Mouse (Mus musculus) liver, postnatal 0 days (tissue): ENCODE measurements around the gene H2-DMa. TPM values are rescaled to one million over a fixed set of nuclear protein-coding genes. Genes with fewer than 3 reads are reported as not detected.

Source experiments
- ATAC-seq: fragments of 200-750 bp; cut with Nextera tagmentation; 2 replicates; pipeline ENCODE4 v1.8.0; 2017; ENCODE audit warnings: mild to moderate bottlenecking, moderate library complexity
- DNase-seq: peaks from one replicate; pipeline ENCODE4 v3.0.0-alpha.2; 2016
- H3K27ac ChIP-seq: fragments of 300-500 bp; sonication (generic); 2 replicates; pipeline ENCODE4 v1.5.1; 2014; ENCODE audit warnings: antibody characterized with exemption, moderate library complexity, mild to moderate bottlenecking, low read depth
- H3K27me3 ChIP-seq: fragments of 300-500 bp; sonication (generic); 2 replicates; pipeline ENCODE4 v1.6.1; 2014; ENCODE audit warnings: low read length, control low read depth, mixed read lengths; ENCODE audit not compliant: insufficient read depth
- H3K36me3 ChIP-seq: fragments of 300-500 bp; sonication (generic); replicated peaks from 2 replicates; pipeline ENCODE4 v1.6.1; 2014; ENCODE audit warnings: mild to moderate bottlenecking, control low read depth, low read length, moderate library complexity, mixed read lengths; ENCODE audit not compliant: insufficient read depth
- H3K4me1 ChIP-seq: fragments of 300-500 bp; sonication (generic); 2 replicates; pipeline ENCODE4 v1.6.1; 2014; ENCODE audit warnings: antibody characterized with exemption, mild to moderate bottlenecking, control low read depth; ENCODE audit not compliant: insufficient read depth
- H3K4me2 ChIP-seq: fragments of 300-500 bp; sonication (generic); 2 replicates; pipeline ENCODE4 v1.6.1; 2014; ENCODE audit warnings: low read depth, mild to moderate bottlenecking, low read length, moderate library complexity, mixed read lengths
- H3K4me3 ChIP-seq: fragments of 300-500 bp; sonication (generic); 2 replicates; pipeline ENCODE4 v1.5.1; 2014; ENCODE audit warnings: low read depth, low read length
- H3K9ac ChIP-seq: fragments of 300-500 bp; sonication (generic); replicated peaks from 2 replicates; pipeline ENCODE4 v1.6.1; 2014; ENCODE audit warnings: mild to moderate bottlenecking, moderate library complexity
- H3K9me3 ChIP-seq: fragments of 300-500 bp; sonication (generic); 2 replicates; pipeline ENCODE4 v1.6.1; 2016; ENCODE audit warnings: mild to moderate bottlenecking, control low read depth, low read length, mixed read lengths
- CTCF ChIP-seq: sonication (generic); IDR thresholded peaks from 2 replicates; pipeline ENCODE4 v1.5.1; 2016; ENCODE audit warnings: antibody characterized with exemption, low read depth
- EP300 ChIP-seq: IDR thresholded peaks from 2 replicates; pipeline ENCODE4 v1.6.1; 2016; ENCODE audit warnings: antibody characterized with exemption, low read depth, mild to moderate bottlenecking
- WGBS: fragments of 180-500 bp; shearing (Covaris S2); extraction: QIAGEN DNeasy Blood & Tissue Kit; methylation state at CpG from one replicate; pipeline ENCODE4 v1.1.7; 2014; ENCODE audit not compliant: insufficient replicate concordance; 5-methylcytosine and 5-hydroxymethylcytosine counted together
- polyA plus RNA-seq: library from polyadenylated mRNA; unstranded; fragments of >200 nt; fragmentation: Nextera tagmentation; extraction: Ambion mirVana; gene quantifications from 2 replicates; pipeline ENCODE4 v1.2.1, GENCODE M21; 2015

Gene H2-DMa
- polyA plus RNA-seq, 1 experiment from 2014 or later: 11.9 TPM

GRCm38 (mm10) chr17:34101185-34101584, 18.2 kb upstream of the H2-DMa start:
- H3K9me3 ChIP-seq: no peaks in the 10 kb centered on the region
- H3K27ac ChIP-seq: peak overlapping the region; percentile 85
- no peak overlapping the region for H3K4me3 ChIP-seq
- TF ChIP-seq EP300 (no peak), CTCF (no peak)
- no peak overlapping the region for H3K9ac ChIP-seq
- peak overlapping the region; percentile 68; the same call in 1 of the 2 replicates for H3K4me2 ChIP-seq
- 23% methylated on average over 5 of the region's 5 CpGs for WGBS
- DNase-seq: no peak
- H3K27me3 ChIP-seq: no peaks in the 10 kb centered on the region; the same call in 1 of the 2 replicates
- H3K36me3 ChIP-seq: no peaks in the 10 kb centered on the region
- peak; percentile 11; the same call in 1 of the 2 replicates for ATAC-seq
- peaks cover 13% of the 10 kb centered on the region for H3K4me1 ChIP-seq

DNA sequence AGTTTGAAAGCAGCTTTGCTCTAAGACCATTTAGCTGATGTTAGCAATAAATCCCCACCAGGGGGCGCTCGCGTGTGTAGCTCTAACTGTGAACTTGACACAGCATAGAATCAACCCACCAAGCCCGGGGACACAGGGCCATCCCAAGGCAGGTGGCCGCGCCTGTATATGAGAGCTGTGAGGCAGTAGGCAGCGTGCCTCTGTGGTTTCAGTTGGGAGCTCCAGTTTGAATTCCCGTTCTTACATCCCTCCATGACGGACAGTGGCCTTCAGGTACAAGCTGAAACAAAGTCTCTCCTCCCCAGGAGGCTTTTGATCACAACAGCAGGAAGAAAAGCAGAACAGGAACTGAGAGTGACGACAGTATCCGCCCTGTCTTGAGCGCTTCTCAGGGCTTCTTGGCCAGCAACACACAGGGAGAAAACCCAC, 17.7 kb upstream of the H2-DMa start:
- Histone ChIP-seq H3K27me3 (no peaks in the 10 kb centered on the region; the same call in 1 of the 2 replicates), H3K36me3 (no peaks in the 10 kb centered on the region), H3K9ac (no peak overlapping the region; the same call in 1 of the 2 replicates), H3K9me3 (no peaks in the 10 kb centered on the region), H3K4me3 (peak overlapping the region; percentile 42), H3K4me2 (peak overlapping the region; percentile 68), H3K27ac (peak overlapping the region; percentile 85), H3K4me1 (peaks cover 13% of the 10 kb centered on the region)
- 2% methylated on average over 12 of the region's 12 CpGs for WGBS
- peak; percentile 95 for DNase-seq
- ATAC-seq: peak; percentile 86
- TF ChIP-seq CTCF (peak; percentile 94), EP300 (no peak)

GRCm38 (mm10) chr17:34102831-34103230, 16.5 kb upstream of the H2-DMa start:
- peaks cover 13% of the 10 kb centered on the region for H3K4me1 ChIP-seq
- no peak overlapping the region for H3K4me3 ChIP-seq
- no peaks in the 10 kb centered on the region for H3K36me3 ChIP-seq
- peak overlapping the region; percentile 85 for H3K27ac ChIP-seq
- H3K27me3 ChIP-seq: no peaks in the 10 kb centered on the region; the same call in 1 of the 2 replicates
- H3K4me2 ChIP-seq: no peak overlapping the region
- TF ChIP-seq EP300 (no peak), CTCF (no peak)
- DNase-seq (no peak), ATAC-seq (no peak)
- no peaks in the 10 kb centered on the region for H3K9me3 ChIP-seq
- WGBS: 56% methylated on average over 6 of the region's 6 CpGs
- H3K9ac ChIP-seq: no peak overlapping the region

- Histone ChIP-seq H3K27me3 (no peaks in the 10 kb centered on the region; the same call in 1 of the 2 replicates), H3K4me3 (no peak overlapping the region), H3K9ac (no peak overlapping the region), H3K4me1 (peaks cover 13% of the 10 kb centered on the region), H3K27ac (no peak overlapping the region), H3K4me2 (no peak overlapping the region), H3K36me3 (0 out of 2 replicates have a peak, but pooled peaks cover 5% of the 10 kb centered on the region), H3K9me3 (no peaks in the 10 kb centered on the region)
- ATAC-seq (no peak), DNase-seq (no peak)
- TF ChIP-seq EP300: no peak
- no peak for TF ChIP-seq CTCF
- 80% methylated on average over 9 of the region's 9 CpGs for WGBS
Observed at GRCm38 (mm10) chr17:34104804-34105203, 14.5 kb upstream of the H2-DMa start.

GRCm38 (mm10) chr17:34106555-34106954, 12.8 kb upstream of the H2-DMa start:
- Histone ChIP-seq H3K9ac (no peak overlapping the region), H3K4me1 (peaks cover 13% of the 10 kb centered on the region), H3K36me3 (peaks cover 20% of the 10 kb centered on the region), H3K4me3 (no peak overlapping the region), H3K9me3 (no peaks in the 10 kb centered on the region), H3K27me3 (no peaks in the 10 kb centered on the region), H3K27ac (no peak overlapping the region), H3K4me2 (no peak overlapping the region)
- no peak for TF ChIP-seq EP300
- no peak for TF ChIP-seq CTCF
- ATAC-seq (no peak), DNase-seq (no peak)
- 80% methylated on average over 7 of the region's 7 CpGs for WGBS

DNA sequence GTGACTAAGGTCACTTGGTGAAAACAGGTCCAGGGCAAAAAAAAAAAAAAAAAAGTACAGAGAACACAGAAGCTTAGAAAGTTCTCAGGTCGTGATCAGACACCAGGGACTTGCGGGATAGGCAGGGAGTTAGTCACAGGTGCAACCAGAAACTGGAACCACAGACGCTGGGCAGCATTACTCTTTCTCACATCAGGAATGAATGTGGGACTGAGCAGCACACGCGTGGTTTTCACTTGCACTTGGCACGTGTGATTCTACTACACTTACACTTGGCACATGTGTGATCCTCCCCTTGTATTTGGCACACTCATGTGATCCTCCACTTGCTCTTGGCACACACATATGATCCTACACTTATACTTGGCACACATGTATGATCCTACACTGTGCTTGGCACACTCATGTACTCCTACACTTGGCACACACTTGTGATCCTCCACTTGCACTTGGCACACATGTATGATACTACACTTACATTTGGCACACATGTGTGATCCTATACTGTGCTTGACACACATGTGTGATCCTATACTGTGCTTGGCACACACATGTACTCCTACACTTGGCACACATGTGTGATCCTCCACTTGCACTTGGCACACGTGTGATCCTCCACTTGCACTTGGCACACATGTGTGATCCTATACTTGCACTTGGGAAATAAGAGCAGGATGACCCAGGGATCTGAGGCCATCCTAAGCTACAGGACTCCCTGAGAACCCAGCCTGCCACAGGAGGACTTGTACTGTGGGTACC, 12.1 kb upstream of the H2-DMa start:
- TF ChIP-seq CTCF: no peak
- no peak for TF ChIP-seq EP300
- Histone ChIP-seq H3K27ac (no peak overlapping the region), H3K9ac (no peak overlapping the region), H3K4me3 (no peak overlapping the region), H3K9me3 (no peaks in the 10 kb centered on the region), H3K36me3 (peaks cover 27% of the 10 kb centered on the region), H3K4me1 (peaks cover 7% of the 10 kb centered on the region), H3K27me3 (no peaks in the 10 kb centered on the region), H3K4me2 (no peak overlapping the region)
- ATAC-seq: no peak
- no peak for DNase-seq
- WGBS: 81% methylated on average over 7 of the region's 7 CpGs
